Mouse (Mus musculus) intestine, embryonic 15.5 days (tissue): ENCODE data around the gene Abl2. TPM values are rescaled to one million over a fixed set of nuclear protein-coding genes. Genes with fewer than 3 reads are reported as not detected.
"Not testable (repeated sequence)": the region's sequence is repeated elsewhere in the genome, so short reads cannot be mapped to it uniquely, and the experiment has no call there.

ENCODE experiments used
- ATAC-seq: fragments of 200-750 bp; cut with Nextera tagmentation; 2 replicates; pipeline ENCODE4 v1.8.0; 2017; ENCODE audit warnings: moderate TSS enrichment, moderate library complexity
- H3K27ac ChIP-seq: fragments of 300-500 bp; sonication (generic); 2 replicates; pipeline ENCODE4 v1.5.1; 2015; ENCODE audit warnings: mild to moderate bottlenecking, inconsistent platforms
- H3K27me3 ChIP-seq: fragments of 300-500 bp; sonication (generic); replicated peaks from 2 replicates; pipeline ENCODE4 v1.6.1; 2015; ENCODE audit warnings: inconsistent platforms
- H3K36me3 ChIP-seq: fragments of 300-500 bp; sonication (generic); 2 replicates; pipeline ENCODE4 v1.6.1; 2015; ENCODE audit warnings: inconsistent platforms
- H3K4me1 ChIP-seq: fragments of 300-500 bp; sonication (generic); replicated peaks from 2 replicates; pipeline ENCODE4 v1.6.1; 2015; ENCODE audit warnings: inconsistent platforms
- H3K4me2 ChIP-seq: fragments of 300-500 bp; sonication (generic); replicated peaks from 2 replicates; pipeline ENCODE4 v1.6.1; 2015; ENCODE audit warnings: mild to moderate bottlenecking, inconsistent platforms
- H3K4me3 ChIP-seq: fragments of 300-500 bp; sonication (generic); replicated peaks from 2 replicates; pipeline ENCODE4 v1.5.1; 2015; ENCODE audit warnings: inconsistent platforms
- H3K9ac ChIP-seq: fragments of 300-500 bp; sonication (generic); 2 replicates; pipeline ENCODE4 v1.6.1; 2015; ENCODE audit warnings: inconsistent platforms
- H3K9me3 ChIP-seq: fragments of 300-500 bp; sonication (generic); 2 replicates; pipeline ENCODE4 v1.6.1; 2016; ENCODE audit warnings: inconsistent platforms
- WGBS: fragments of 180-500 bp; shearing (Covaris S2); methylation state at CpG from one replicate; pipeline ENCODE4 v1.1.7; 2015; 5-methylcytosine and 5-hydroxymethylcytosine counted together
- polyA plus RNA-seq: library from polyadenylated mRNA; unstranded; fragments of >200 nt; fragmentation: Nextera tagmentation; extraction: Ambion mirVana; gene quantifications from 2 replicates; pipeline ENCODE4 v1.2.1, GENCODE M21; 2015

Abl2 gene
- 2.6 and 3.2 TPM in 2 replicates for polyA plus RNA-seq

GRCm38 (mm10) chr1:156558024-156558930 lies at the start of gene Abl2:
Gene Abl2 (plus strand): TSS chr1:156558786.
- Histone ChIP-seq H3K9ac (peak within 1 kb of the TSS; percentile 95), H3K4me1 (no peaks in the 10 kb centered on the region), H3K9me3 (no peaks in the 10 kb centered on the region), H3K4me2 (peak within 1 kb of the TSS; percentile 80), H3K4me3 (peak within 1 kb of the TSS; percentile 90), H3K27me3 (no peaks in the 10 kb centered on the region), H3K27ac (peak within 1 kb of the TSS; percentile 91), H3K36me3 (no peaks in the 10 kb centered on the region)
- 9% methylated on average over 59 of the region's 60 CpGs for WGBS
- peak; percentile 98 for ATAC-seq

- Histone ChIP-seq H3K4me1 (no peaks in the 10 kb centered on the region), H3K27me3 (no peaks in the 10 kb centered on the region), H3K27ac (no peak overlapping the region), H3K9ac (no peak overlapping the region), H3K4me3 (no peak overlapping the region), H3K36me3 (no peaks in the 10 kb centered on the region), H3K4me2 (no peak overlapping the region), H3K9me3 (no peaks in the 10 kb centered on the region)
- WGBS: 63% methylated on average over 3 of the region's 3 CpGs
- no peak for ATAC-seq
Observed at GRCm38 (mm10) chr1:156520136-156520780, 38.3 kb upstream of the Abl2 start.

GRCm38 (mm10) chr1:156521796-156522517 lies 36.6 kb upstream of the Abl2 start:
- Histone ChIP-seq H3K9me3 (no peaks in the 10 kb centered on the region), H3K4me1 (no peaks in the 10 kb centered on the region), H3K4me2 (peak overlapping the region; percentile 40), H3K27ac (peak overlapping the region; percentile 71), H3K36me3 (no peaks in the 10 kb centered on the region), H3K9ac (no peak overlapping the region), H3K4me3 (no peak overlapping the region), H3K27me3 (no peaks in the 10 kb centered on the region)
- peak; percentile 87 for ATAC-seq
- WGBS: 59% methylated on average over 15 of the region's 15 CpGs

GRCm38 (mm10) chr1:156523842-156524241 lies 34.7 kb upstream of the Abl2 start, which contains the start of gene Gm10031:
Gene Gm10031 (plus strand): TSS chr1:156524012.
- H3K9ac ChIP-seq, H3K27ac ChIP-seq, H3K4me3 ChIP-seq, H3K36me3 ChIP-seq, H3K4me2 ChIP-seq, H3K4me1 ChIP-seq, H3K27me3 ChIP-seq, H3K9me3 ChIP-seq: not testable (repeated sequence)
- peak; percentile 63; the same call in 1 of the 2 replicates for ATAC-seq
- WGBS: 93% methylated on average over 22 of the region's 22 CpGs

GRCm38 (mm10) chr1:156532476-156533175 lies 26.0 kb upstream of the Abl2 start:
- not testable (repeated sequence) for ATAC-seq, H3K36me3 ChIP-seq, H3K4me3 ChIP-seq, H3K4me2 ChIP-seq, H3K27me3 ChIP-seq, H3K9ac ChIP-seq, H3K4me1 ChIP-seq, H3K9me3 ChIP-seq, H3K27ac ChIP-seq
- WGBS: 81% methylated on average over 16 of the region's 16 CpGs

- Histone ChIP-seq H3K9ac (no peak overlapping the region), H3K27ac (no peak overlapping the region), H3K27me3 (no peaks in the 10 kb centered on the region), H3K36me3 (no peaks in the 10 kb centered on the region), H3K4me2 (no peak overlapping the region), H3K9me3 (no peaks in the 10 kb centered on the region), H3K4me3 (no peak overlapping the region), H3K4me1 (no peaks in the 10 kb centered on the region)
- WGBS: 88% methylated on average over 3 of the region's 3 CpGs
- no peak for ATAC-seq
Observed at GRCm38 (mm10) chr1:156533483-156533882, 25.1 kb upstream of the Abl2 start.

GRCm38 (mm10) chr1:156533911-156534310 lies 24.7 kb upstream of the Abl2 start:
- Histone ChIP-seq H3K4me2 (no peak overlapping the region), H3K4me3 (no peak overlapping the region), H3K4me1 (no peaks in the 10 kb centered on the region), H3K9ac (no peak overlapping the region), H3K36me3 (no peaks in the 10 kb centered on the region), H3K27me3 (no peaks in the 10 kb centered on the region), H3K9me3 (no peaks in the 10 kb centered on the region), H3K27ac (no peak overlapping the region)
- 82% methylated on average over 4 of the region's 4 CpGs for WGBS
- no peak for ATAC-seq

- 70% methylated on average over 2 of the region's 2 CpGs for WGBS
- H3K27ac ChIP-seq: no peak overlapping the region
- H3K9ac ChIP-seq: no peak overlapping the region
- no peak overlapping the region for H3K4me3 ChIP-seq
- no peaks in the 10 kb centered on the region for H3K36me3 ChIP-seq
- no peaks in the 10 kb centered on the region for H3K27me3 ChIP-seq
- no peak for ATAC-seq
- H3K4me1 ChIP-seq: no peaks in the 10 kb centered on the region
- H3K9me3 ChIP-seq: no peaks in the 10 kb centered on the region
- no peak overlapping the region for H3K4me2 ChIP-seq
Observed at GRCm38 (mm10) chr1:156537031-156537430, 21.6 kb upstream of the Abl2 start.

GRCm38 (mm10) chr1:156537701-156538100 lies 20.9 kb upstream of the Abl2 start:
- no peak overlapping the region for H3K4me3 ChIP-seq
- H3K4me2 ChIP-seq: no peak overlapping the region
- no peak for ATAC-seq
- H3K4me1 ChIP-seq: no peaks in the 10 kb centered on the region
- no peaks in the 10 kb centered on the region for H3K27me3 ChIP-seq
- no peak overlapping the region for H3K9ac ChIP-seq
- no peaks in the 10 kb centered on the region for H3K36me3 ChIP-seq
- no peaks in the 10 kb centered on the region for H3K9me3 ChIP-seq
- WGBS: 87% methylated on average over 6 of the region's 6 CpGs
- H3K27ac ChIP-seq: no peak overlapping the region

GRCm38 (mm10) chr1:156538382-156538781 lies 20.2 kb upstream of the Abl2 start:
- WGBS: 71% methylated on average over 3 of the region's 3 CpGs
- Histone ChIP-seq H3K27ac (no peak overlapping the region), H3K27me3 (no peaks in the 10 kb centered on the region), H3K9ac (no peak overlapping the region), H3K36me3 (no peaks in the 10 kb centered on the region), H3K4me3 (no peak overlapping the region), H3K4me2 (no peak overlapping the region), H3K9me3 (no peaks in the 10 kb centered on the region), H3K4me1 (no peaks in the 10 kb centered on the region)
- ATAC-seq: no peak

GRCm38 (mm10) chr1:156539787-156540560 lies 18.6 kb upstream of the Abl2 start:
- H3K9me3 ChIP-seq: no peaks in the 10 kb centered on the region
- H3K4me2 ChIP-seq: no peak overlapping the region
- 0 out of 2 replicates have a peak, but pooled peaks cover 4% of the 10 kb centered on the region for H3K4me1 ChIP-seq
- no peak; the same call in 1 of the 2 replicates for ATAC-seq
- WGBS: 44% methylated on average over 4 of the region's 4 CpGs
- no peaks in the 10 kb centered on the region for H3K27me3 ChIP-seq
- H3K9ac ChIP-seq: no peak overlapping the region
- H3K4me3 ChIP-seq: no peak overlapping the region
- H3K27ac ChIP-seq: no peak overlapping the region
- no peaks in the 10 kb centered on the region for H3K36me3 ChIP-seq
